Mouse (Mus musculus) cerebellum, adult 9-10 months (tissue): ENCODE results near the gene Nxf1.

ENCODE experiments used
- DNase-seq: peaks from one replicate; pipeline ENCODE4 v3.0.0; 2022

Nxf1 gene

DNA sequence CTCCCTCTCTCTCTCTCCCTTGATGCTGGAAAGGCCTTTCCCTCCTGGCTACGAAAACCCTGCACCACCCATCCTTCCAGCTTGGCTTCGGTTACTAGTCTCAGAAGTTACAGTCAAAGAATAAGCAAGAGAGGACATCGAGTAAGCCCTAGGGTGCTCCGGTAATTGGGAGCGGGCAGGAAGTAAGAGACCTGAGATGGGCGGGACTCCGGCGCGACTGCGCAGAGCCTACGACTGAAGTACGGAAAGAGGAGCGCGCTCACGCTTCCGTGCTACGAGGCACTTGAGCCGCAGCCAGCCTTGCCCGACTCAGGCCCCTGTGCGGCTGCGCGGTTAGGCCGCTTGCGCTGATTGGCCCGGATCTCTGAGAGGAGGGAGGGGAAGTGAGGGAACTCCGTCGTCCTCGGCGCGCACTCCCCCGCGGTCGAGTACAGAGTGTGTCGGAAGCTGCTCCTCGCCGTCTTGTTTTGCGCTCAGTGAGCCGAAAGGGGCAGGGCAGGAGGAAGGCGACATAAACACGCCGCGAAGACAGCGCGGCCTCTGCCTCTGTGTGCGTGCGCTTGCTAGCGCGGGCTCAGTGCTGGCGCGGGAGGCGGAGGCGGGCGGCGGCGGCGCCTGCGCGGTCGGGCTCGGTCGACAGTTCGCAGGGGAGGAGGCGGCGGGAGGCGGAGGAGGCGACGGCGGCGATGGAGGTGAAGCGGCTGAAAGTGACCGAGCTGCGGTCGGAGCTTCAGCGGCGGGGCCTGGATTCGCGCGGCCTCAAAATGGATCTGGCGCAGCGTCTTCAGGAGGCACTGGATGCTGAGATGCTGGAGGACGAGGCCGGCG, 62.9 kb downstream of the Nxf1 start, which contains the start of gene Hnrnpul2:
Gene Hnrnpul2 (plus strand): TSS at position 415 of the 828 bp plus-strand sequence.
- DNase-seq: peak; percentile 98
